Mouse (Mus musculus) T-helper 2 cell (primary cell): Measurements from ENCODE around the gene Glmp.
"Not testable (repeated sequence)": the region's sequence is repeated elsewhere in the genome, so short reads cannot be mapped to it uniquely, and the experiment has no call there.

ENCODE experiments used
- in situ Hi-C: fragments of 300-600 bp; cut with MboI, MseI; formaldehyde crosslinking; loops from one replicate; pipeline ENCODE4 v1.15.1; 2025; ENCODE audit warnings: high pct_unique_total_duplicates

Gene Glmp

GRCm38 (mm10) chr3:88324951-88325405, at the start of gene Glmp:
Glmp (plus strand) TSS chr3:88325023.
- in situ Hi-C loops: loop anchor here (25.0 kb wide), 1 partner anchor 537 kb away; no protein-coding TSS in a partner anchor

DNA sequence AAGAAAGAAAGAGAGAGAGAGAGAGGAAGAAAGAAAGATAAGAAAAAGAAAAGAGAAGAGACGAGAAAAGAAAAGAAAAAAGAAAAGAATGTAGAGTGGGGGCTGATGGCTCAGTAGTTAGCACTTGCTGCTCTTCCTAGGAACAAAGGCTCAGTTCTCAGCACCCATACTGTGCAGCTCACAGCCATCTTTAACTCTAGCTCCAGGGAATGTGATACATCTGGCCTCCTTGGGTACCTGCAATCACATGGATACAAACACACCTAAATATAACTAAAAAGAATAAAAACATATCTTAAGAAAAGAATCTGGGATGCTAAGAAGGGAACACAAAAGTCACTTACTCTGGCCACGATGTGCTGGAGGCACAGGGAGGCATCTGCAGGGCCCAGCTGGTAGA, 48.7 kb upstream of the Glmp start:
- in situ Hi-C loops: no loop called here

DNA sequence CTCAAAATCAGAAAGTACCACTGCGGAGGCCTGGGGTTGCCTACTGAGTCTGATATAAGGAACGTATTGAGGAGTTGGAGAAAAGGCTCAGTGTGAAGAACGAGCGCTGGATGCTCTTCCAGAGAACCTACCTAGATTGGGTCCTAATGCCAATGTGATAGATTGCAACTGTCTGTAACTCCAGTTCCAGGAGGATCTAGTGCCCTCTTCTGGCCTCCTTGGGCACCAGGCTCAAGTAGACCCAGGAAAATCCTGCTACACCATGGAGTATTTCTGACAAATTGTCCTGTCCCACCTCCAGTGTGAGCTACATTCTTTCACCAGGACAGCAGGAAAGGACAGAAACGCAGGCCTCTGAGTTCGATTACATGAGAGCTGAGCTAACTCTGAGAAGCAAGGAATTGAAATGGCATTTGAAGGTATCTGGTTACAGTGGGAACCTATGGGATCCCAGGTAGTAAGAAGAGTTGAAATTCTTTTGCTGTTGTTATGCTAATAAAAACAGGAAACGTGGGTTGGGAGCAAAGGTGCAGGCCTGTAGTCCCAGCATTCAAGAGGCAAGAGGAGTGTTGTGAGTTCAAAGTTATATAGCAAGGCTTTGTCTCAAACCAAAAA, 48.2 kb upstream of the Glmp start:
- in situ Hi-C loops: no loop called here

DNA sequence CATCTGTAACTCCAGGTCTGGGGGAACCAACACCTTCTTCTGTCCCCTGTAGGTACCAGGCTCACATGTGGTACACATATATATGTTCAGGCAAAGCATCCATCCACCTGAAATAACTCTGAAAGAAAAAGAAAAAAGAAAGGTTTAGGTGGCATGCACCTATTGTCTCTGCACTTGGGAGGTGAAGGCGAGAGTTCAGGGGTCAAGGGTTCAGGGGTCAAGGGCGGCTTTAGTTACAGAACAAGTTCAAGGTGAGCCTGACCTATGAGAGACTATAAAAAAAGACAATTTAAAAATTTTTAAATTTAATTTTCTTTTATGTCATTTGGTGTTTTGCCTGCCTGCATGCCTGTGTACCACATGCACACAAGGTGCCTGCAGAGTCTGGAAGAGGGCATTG, 44.8 kb upstream of the Glmp start:
- in situ Hi-C loops: no loop called here

DNA sequence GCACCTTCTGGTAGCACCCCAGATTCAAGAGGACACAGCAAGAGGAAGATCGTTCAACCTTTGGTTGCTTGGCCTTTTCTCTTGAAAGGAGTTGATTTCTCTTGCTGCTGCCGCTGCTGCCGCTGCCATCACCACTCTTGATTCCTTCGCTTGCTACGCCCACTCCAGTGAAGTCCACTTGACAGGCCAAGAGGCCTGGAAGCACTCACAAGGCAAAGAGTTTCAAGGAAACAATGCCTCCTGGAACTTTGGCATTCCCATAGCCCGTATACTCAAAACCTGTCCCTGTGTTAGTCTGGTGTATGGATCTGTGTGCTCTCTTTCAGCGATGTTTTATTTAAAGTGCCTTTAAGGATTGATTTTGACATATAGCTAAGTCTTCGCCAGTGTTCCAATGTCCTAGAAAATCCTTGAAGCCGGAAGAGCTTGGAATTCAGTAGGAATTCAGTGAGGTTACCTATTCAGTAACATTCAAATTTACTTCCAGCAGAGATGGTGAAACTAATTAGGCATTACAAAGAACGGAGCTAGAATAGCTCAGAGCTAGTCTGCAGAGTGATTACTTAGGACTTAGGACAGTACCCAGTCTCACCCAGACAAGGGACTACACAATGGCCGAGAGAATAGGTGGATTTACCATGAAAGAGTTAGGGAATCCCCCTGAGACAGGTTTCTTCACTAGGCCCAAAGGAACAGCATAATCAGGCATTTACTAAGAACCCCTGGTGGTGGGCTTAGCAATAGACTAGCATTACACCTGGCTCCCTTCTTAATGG, 43.5 kb upstream of the Glmp start:
- in situ Hi-C loops: not testable (repeated sequence)

DNA sequence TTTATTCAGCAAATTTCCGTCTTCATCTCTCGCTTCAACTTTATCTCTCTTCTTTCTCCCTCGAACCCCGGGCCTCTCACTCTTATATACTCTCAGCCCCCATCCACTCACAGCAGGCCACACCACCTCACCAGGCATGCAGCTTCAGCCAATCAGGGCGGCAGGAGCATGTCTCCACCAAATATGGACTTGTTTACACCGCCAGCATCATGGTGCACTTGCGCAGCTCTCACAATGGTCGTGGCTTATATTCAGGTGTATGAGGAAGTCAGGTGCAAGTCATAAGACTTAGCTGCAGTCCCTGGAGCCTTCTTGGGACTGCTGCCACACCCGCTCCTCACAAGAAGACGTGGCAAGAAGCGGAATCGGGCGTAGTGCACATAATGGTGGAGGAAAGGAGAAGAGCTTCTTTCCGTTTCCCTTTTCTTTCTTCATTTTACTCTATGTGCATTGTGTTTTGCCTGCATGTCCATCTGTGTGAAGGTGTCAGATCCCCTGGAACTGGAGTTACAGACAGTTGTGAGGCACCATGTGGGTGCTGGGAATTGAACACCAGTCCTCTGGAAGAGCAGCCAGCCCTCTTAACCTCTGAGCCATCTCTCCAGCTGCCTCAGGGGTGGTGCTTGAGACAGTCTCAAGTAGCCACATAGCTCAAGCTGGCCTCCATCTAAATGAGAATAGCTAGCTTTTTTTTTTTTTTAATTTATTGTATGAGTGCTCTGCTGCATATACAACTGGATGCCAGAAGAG, 39.8 kb upstream of the Glmp start:
- in situ Hi-C loops: not testable (repeated sequence)

- in situ Hi-C loops: not testable (repeated sequence)
These were observed 39.3 kb upstream of the Glmp start for GRCm38 (mm10) chr3:88285565-88285895.

GRCm38 (mm10) chr3:88287110-88287509, 37.7 kb upstream of the Glmp start, which contains the start of gene Gm38392:
Gm38392 (minus strand) TSS chr3:88287210.
- in situ Hi-C loops: no loop called here

GRCm38 (mm10) chr3:88288133-88288713, 36.6 kb upstream of the Glmp start:
- in situ Hi-C loops: not testable (repeated sequence)

- in situ Hi-C loops: no loop called here
These were observed 32.9 kb upstream of the Glmp start for GRCm38 (mm10) chr3:88291970-88292369.

DNA sequence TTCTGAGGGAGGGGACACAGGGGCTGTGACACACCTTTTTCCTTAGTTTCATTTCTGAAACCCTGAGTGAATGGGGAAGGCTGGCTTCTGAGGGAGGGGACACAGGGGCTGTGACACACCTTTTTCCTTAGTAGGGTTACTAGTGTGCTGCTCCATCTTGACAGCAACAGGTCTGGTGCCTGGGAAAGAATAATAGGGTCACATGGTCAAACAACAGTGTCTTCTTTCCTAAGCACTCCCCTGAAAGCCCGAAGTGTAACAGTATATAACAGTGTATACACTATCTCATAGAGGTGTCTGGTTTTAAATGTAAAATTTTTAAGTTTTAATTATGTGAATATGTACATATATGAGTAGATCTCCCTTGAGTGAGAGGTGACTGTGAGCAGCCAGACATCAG, 29.6 kb upstream of the Glmp start:
- in situ Hi-C loops: not testable (repeated sequence)

GRCm38 (mm10) chr3:88296110-88296560, 28.7 kb upstream of the Glmp start:
- in situ Hi-C loops: no loop called here

GRCm38 (mm10) chr3:88296561-88297318, 28.1 kb upstream of the Glmp start, which contains the start of the genes Tsacc and Cct3:
Tsacc (minus strand) TSS chr3:88296999.
Cct3 (plus strand) TSS chr3:88297116.
- in situ Hi-C loops: no loop called here

DNA sequence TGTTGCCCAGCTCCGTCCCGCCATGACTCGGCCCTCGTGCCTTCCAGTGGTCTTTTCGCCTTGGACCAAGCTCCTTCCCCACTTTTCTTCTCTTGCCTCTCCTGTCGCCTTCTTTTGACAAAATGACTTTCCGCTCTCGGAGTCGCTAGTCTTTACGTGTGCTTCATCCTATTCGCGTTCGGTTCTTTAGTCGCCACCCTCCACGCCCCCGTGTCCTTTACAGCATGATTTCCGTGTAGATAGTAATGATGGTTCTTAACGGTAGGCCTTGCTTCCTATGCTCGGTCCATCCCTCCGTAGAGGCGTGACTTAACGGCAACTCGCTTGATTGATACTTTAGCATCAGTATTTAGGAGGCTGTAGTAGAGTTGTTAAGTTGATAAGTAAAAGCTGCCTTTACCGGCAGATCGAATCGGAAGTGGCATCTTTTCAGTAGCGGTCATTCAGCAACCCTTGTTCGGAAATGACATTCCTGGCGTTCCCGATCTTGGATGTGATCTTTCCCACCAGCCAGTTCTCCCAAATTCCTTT, 27.4 kb upstream of the Glmp start:
- in situ Hi-C loops: no loop called here

DNA sequence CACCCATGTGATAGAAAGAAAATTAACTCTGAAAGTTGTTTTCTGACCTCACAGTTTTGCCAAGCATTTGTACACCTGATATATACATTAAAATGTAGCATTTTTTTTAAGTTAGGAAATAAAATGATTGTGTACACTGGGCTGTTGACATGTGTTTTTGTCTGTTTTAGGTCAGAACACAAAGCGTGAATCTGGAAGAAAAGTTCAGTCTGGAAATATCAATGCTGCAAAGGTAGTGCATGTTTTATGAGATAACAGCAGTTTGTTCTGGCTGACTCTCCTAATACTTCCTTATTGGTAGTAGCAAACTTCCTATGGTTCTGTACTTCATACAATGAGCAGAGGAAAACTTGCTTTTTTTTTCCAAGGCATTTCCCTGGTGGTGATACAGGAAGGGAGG, 25.7 kb upstream of the Glmp start:
- in situ Hi-C loops: no loop called here

DNA sequence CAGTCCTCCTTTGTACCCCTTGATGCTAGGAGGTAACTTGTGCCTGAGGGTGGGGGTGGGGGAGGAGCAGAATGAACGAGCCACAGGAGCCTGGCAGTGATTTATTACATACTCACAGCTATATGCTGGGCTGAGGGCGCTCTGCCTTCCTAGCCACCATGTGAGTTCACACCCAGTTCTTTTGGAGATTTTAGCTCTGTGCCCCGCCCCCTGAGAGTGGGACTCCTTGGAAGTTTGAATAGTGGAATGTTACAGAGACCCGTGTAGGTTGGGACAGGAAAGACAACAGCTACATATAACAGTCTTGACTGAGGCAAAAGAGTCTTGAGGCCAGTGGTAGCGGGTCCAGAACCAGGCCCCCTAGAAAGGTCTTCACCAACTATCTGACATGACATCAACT, 4.1 kb downstream of the Glmp start:
- in situ Hi-C loops: no loop called here

GRCm38 (mm10) chr3:88331282-88331681, 6.5 kb downstream of the Glmp start:
- in situ Hi-C loops: no loop called here

- in situ Hi-C loops: no loop called here
These were observed 9.3 kb downstream of the Glmp start for GRCm38 (mm10) chr3:88334029-88334658.

DNA sequence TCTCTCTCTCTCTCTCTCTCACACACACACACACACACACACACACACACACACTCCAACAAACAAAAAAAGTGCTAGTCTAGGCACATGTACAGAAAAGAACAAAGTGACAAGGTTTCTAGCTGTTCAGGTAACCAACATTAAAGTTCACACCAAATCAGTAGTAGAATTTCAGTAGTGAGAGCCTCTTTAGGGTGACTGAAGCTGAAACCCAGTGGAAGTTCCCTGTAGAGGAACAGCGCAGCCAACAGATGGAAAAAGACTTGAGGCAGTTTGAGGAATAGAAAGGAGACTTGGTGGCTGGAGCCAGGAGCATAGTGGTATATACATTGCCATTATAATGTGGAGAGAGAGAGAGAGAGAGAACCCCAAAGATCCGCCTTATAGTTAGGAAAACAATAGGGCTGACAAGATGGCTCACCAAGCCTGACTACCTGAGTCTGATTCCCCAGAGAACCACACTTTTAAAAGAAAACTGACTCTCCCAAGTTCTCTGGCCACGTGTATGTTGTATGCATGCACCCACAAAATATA, 10.1 kb downstream of the Glmp start:
- in situ Hi-C loops: no loop called here

DNA sequence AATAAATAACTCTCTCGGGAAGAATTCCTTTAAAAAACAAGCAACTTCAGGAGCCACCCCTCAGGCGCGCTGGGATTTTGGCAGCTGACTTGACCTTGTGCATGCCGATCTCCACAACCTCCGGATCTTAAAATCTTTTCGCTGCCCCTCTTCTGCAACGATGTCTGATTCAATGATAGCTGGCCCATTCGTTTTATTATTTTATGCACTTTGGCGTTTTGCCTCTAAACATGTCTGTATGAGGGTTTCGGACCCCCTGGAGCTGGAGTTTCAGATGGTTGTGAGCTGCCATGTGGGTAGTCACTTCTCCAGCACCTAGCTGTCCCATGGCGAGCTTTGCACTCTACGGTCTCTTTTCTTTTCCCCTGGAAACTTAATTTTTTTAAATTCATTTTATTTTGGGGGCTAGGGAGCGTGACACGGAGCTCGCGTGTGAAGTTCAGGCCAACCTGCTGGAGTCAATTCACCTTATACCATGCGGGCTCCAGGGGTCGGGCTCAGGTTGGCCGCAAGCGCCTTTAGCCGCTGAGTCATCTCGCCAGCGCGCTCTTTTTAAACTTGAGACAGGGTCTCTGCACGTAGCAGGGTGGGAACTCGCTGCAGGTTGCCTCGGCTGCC, 10.7 kb downstream of the Glmp start:
- in situ Hi-C loops: no loop called here
